Mouse (Mus musculus) 3T3-L1 (cell line): ENCODE data around the gene Zbtb22.
"Not testable (repeated sequence)": the region's sequence is repeated elsewhere in the genome, so short reads cannot be mapped to it uniquely, and the experiment has no call there.

Source experiments
- DNase-seq: peaks from one replicate; pipeline ENCODE4 v3.0.0-alpha.2; 2015; ENCODE audit warnings: low read depth, low spot score

Gene Zbtb22

GRCm38 (mm10) chr17:33903911-33904651 is 11.6 kb upstream of the Zbtb22 start:
- not testable (repeated sequence) for DNase-seq

DNA sequence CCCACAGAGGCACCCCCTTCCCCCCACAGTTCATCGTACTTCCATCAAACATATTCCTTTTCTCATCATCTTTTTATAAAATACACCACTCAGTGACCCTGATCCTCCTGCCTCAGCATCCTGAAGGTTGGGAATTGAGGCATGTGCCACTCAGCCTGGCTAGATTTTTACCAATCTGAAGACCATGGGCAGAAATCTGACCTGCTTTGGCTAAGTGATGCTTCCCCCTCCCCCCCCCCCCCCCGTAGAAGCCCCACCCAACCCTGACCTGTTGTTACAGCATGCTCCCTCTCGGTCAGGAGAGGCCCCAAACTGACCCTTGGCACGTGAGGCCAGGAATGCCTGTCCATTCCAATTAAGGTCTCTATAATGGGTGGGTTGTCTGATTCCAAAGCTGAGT is 10.9 kb upstream of the Zbtb22 start, which contains the start of gene Platr17:
TSS of gene Platr17 (plus strand) at position 301 of the 400 bp plus-strand sequence.
- not testable (repeated sequence) for DNase-seq

- no peak for DNase-seq
These were observed 7.2 kb upstream of the Zbtb22 start for GRCm38 (mm10) chr17:33908331-33909076.

GRCm38 (mm10) chr17:33909077-33909868 is 6.4 kb upstream of the Zbtb22 start, which contains the start of gene Daxx:
Daxx (plus strand) TSS chr17:33909414.
- DNase-seq, result peak; percentile 97

DNA sequence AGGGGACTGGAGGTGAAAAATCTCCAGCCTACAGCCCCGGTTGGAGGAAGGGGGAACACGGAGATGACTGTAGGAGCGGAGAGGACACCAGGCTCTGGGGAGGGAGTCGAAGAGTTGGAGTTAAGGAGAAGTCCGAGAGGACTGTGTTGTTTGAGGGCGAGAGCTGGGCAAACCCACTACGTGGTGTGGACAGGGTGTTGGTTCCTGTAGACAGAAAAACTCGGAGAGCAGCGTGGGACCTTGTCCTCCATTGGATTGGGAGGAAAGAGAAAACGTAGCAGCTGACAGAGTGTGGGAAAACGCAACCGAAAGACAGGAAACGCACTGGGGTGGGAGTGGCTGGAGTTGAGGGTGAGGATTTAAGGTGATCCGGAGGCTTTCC is 5.8 kb upstream of the Zbtb22 start:
- DNase-seq, result peak; percentile 90

- peak; percentile 73 for DNase-seq
These were observed 5.2 kb upstream of the Zbtb22 start for GRCm38 (mm10) chr17:33910346-33911051.

GRCm38 (mm10) chr17:33911052-33911812 is 4.5 kb upstream of the Zbtb22 start:
- no peak for DNase-seq

DNA sequence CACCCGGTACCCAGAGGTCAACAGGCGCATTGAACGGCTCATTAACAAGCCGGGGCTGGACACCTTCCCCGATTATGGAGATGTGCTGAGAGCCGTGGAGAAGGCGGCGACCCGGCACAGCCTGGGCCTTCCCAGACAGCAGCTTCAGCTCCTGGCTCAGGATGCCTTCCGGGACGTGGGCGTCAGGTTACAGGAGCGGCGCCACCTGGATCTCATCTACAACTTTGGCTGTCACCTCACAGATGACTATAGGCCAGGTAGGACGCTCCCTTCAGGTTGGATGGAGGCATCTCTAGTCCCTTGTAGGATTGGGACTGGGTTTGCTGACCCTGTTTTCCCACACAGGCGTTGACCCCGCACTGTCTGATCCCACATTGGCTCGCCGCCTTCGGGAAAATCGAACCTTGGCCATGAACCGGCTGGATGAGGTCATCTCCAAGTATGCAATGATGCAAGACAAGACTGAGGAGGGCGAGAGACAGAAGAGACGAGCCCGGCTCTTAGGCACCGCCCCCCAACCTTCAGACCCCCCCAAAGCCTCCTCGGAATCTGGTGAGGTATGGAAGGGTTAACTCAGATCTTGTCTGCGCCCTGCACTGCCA is 3.8 kb upstream of the Zbtb22 start:
- DNase-seq, result no peak

DNA sequence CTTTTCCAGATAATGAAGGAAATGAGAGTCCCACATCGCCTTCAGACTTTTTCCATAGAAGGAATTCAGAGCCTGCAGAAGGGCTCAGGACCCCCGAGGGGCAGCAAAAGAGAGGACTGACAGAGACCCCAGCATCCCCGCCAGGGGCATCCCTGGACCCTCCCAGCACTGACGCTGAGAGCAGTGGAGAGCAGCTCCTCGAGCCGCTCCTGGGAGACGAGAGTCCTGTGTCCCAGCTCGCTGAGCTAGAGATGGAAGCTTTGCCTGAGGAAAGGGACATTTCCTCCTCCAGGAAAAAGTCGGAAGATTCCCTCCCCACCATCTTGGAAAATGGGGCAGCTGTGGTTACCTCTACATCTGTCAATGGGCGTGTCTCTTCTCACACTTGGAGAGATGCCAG is 2.4 kb upstream of the Zbtb22 start:
- DNase-seq, result no peak

GRCm38 (mm10) chr17:33913905-33914304 is 1.8 kb upstream of the Zbtb22 start:
- DNase-seq, result no peak

DNA sequence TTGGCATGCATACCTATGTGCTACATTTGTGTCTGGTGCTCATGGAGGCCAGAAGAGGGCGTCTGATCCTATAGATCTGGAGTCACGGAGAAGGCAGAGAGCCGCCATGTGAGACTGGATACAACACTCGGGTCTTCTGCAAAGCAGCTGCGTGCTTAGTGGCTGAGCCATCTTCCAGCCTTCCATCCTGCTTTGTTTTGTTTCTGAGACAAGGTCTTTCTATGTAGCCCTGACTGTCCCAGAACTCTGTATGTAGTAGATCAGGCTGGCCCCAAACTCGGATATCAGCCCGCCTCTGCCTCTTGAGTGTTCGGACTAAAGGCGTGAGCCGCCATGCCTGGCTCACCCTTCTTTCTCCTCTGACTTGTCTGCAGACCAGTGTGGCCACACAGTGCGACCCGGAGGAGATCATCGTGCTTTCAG is 724 bp upstream of the Zbtb22 start:
- DNase-seq, result no peak

DNA sequence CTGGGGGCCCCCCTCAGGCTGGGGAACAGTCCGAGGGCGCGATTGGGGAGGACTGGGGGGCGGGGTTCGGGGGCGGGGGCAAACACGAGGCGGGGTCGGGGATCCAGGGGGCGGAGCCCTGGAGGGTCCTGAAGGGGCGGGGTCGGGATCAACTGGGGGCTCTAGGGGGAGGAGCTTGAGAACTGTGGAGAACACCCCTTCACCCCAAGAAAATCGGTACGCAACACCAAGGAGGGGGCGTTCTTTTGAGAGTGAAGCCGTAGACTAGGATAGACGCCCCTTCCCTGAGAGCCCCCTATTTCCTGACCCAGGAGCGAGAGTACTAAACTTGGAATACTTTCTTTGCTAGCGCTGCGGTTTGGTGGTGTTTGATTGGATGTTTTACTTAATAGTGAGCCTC is 590 bp downstream of the Zbtb22 start:
- peak; percentile 49 for DNase-seq

DNA sequence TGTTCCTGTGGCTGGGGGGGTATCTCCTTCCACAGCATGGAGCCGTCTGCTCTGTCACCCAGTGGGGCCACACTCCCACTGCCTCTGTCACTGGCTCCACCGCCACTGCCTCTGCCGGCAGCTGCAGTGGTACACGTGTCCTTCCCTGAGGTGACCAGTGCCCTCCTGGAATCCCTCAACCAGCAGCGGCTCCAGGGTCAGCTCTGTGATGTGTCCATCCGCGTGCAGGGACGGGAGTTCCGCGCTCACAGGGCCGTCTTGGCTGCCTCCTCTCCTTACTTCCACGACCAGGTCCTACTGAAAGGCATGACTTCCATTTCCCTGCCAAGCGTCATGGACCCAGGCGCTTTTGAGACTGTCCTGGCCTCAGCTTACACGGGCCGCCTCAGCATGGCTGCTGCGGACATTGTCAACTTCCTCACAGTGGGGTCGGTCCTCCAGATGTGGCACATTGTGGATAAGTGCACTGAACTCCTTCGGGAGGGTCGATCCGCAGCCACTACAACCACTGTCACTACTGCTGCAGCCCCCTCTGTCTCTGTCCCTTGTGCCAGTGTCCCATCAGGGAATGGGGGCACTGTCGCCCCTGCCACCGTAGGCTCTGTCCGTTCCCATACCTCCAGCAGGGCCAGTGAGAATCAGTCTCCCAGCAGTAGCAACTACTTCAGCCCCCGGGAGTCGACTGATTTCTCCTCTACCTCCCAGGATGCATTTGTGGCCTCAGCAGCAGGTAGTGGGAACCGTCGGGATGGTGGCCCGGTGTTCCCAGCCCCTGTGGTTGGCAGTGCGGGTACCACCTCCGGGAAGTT is 1.3 kb downstream of the Zbtb22 start:
- no peak for DNase-seq

DNA sequence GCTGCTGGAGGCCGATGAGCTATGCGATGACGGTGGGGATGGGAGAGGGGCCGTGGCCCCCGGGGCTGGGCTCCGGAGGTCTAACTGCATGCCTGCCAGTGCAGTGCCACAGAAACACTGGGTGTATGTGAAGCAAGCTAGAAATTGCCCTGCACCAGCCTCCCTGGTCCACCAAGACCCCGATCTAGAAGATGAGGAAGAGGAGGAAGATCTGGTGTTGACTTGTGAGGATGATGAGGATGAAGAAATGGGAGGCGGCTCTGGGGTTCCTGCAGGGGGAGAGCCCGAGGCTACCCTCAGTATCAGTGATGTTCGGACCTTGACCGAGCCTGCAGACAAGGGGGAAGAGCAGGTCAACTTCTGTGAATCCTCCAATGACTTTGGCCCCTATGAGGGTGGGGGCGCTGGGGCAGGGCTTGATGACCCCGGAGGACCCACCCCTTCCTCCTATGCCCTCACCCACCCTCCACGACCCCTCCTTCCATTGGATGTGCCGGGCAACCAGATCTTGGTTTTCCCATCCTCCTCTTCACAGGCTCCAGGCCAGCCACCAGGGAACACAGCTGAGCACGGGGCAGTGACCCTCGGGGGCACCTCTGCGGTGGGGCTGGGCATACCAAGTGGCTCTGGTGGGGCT is 2.1 kb downstream of the Zbtb22 start:
- DNase-seq, result no peak

GRCm38 (mm10) chr17:33918293-33919203 is 2.8 kb downstream of the Zbtb22 start:
- DNase-seq, result no peak

- peak; percentile 98 for DNase-seq
These were observed 3.9 kb downstream of the Zbtb22 start for GRCm38 (mm10) chr17:33919351-33920281.
